Mouse (Mus musculus): ENCODE measurements around the gene Atoh8. TPM values are rescaled to one million over a fixed set of nuclear protein-coding genes. Genes with fewer than 3 reads are reported as not detected.

The Atoh8 gene
- total RNA-seq, 4 experiments from 2014 or later, result 2.5 to 3.6 (median 3.2) TPM

- DNase-seq (ENCODE audit: low spot score in 2 of 2), result no peak
Observed at GRCm38 (mm10) chr6:72227665-72228265, 7.6 kb downstream of the Atoh8 start.

- no peak for DNase-seq (ENCODE audit: low spot score in 2 of 2)
Observed at GRCm38 (mm10) chr6:72227011-72227410, 8.4 kb downstream of the Atoh8 start.

GRCm38 (mm10) chr6:72225686-72226085 is 9.7 kb downstream of the Atoh8 start:
- no peak for DNase-seq (ENCODE audit: low spot score in 2 of 2)

- DNase-seq (ENCODE audit: low spot score in 2 of 2), result no peak
Observed at GRCm38 (mm10) chr6:72223892-72224291, 11.5 kb downstream of the Atoh8 start.

- no peak for DNase-seq (ENCODE audit: low spot score in 2 of 2)
Observed at GRCm38 (mm10) chr6:72222876-72223275, 12.5 kb downstream of the Atoh8 start.

GRCm38 (mm10) chr6:72222271-72222724 is 13.1 kb downstream of the Atoh8 start:
- no peak for DNase-seq (ENCODE audit: low spot score in 2 of 2)

GRCm38 (mm10) chr6:72221271-72221670 is 14.1 kb downstream of the Atoh8 start:
- no peak for DNase-seq (ENCODE audit: low spot score in 2 of 2)

GRCm38 (mm10) chr6:72219549-72219948 is 15.8 kb downstream of the Atoh8 start:
- DNase-seq (ENCODE audit: low spot score in 2 of 2), result no peak

GRCm38 (mm10) chr6:72218281-72218680 is 17.1 kb downstream of the Atoh8 start:
- no peak for DNase-seq (ENCODE audit: low spot score in 2 of 2)

GRCm38 (mm10) chr6:72217415-72217784 is 18.0 kb downstream of the Atoh8 start:
- DNase-seq (ENCODE audit: low spot score in 2 of 2), result no peak

GRCm38 (mm10) chr6:72216681-72217414 is 18.5 kb downstream of the Atoh8 start:
- DNase-seq (ENCODE audit: low spot score in 2 of 2), result peak; percentile 99

- DNase-seq (ENCODE audit: low spot score in 2 of 2), result no peak
Observed at GRCm38 (mm10) chr6:72215582-72215981, 19.8 kb downstream of the Atoh8 start.

GRCm38 (mm10) chr6:72211360-72211759 is 24.0 kb downstream of the Atoh8 start:
- DNase-seq (ENCODE audit: low spot score in 2 of 2), result no peak

GRCm38 (mm10) chr6:72210823-72211222 is 24.6 kb downstream of the Atoh8 start:
- DNase-seq (ENCODE audit: low spot score in 2 of 2), result peak; percentile 47 to 55

GRCm38 (mm10) chr6:72209738-72210137 is 25.6 kb downstream of the Atoh8 start:
- DNase-seq (ENCODE audit: low spot score in 2 of 2), result no peak

GRCm38 (mm10) chr6:72208406-72209045 is 26.9 kb downstream of the Atoh8 start:
- no peak for DNase-seq (ENCODE audit: low spot score in 2 of 2)

GRCm38 (mm10) chr6:72206021-72206420 is 29.4 kb downstream of the Atoh8 start:
- DNase-seq (ENCODE audit: low spot score in 2 of 2), result no peak

GRCm38 (mm10) chr6:72204858-72205257 is 30.5 kb downstream of the Atoh8 start:
- DNase-seq (ENCODE audit: low spot score in 2 of 2), result no peak

- DNase-seq (ENCODE audit: low spot score in 2 of 2), result no peak
Observed at GRCm38 (mm10) chr6:72203279-72203678, 32.1 kb downstream of the Atoh8 start.

GRCm38 (mm10) chr6:72202732-72203131 is 32.6 kb downstream of the Atoh8 start:
- DNase-seq (ENCODE audit: low spot score in 2 of 2), result no peak

- peak; percentile 33 to 51 for DNase-seq (ENCODE audit: low spot score in 2 of 2)
Observed at GRCm38 (mm10) chr6:72200595-72201256, 34.7 kb downstream of the Atoh8 start.

- DNase-seq (ENCODE audit: low spot score in 2 of 2), result no peak
Observed at GRCm38 (mm10) chr6:72197515-72197914, 37.9 kb downstream of the Atoh8 start.
